ENCODE assay signal across 8 mouse cellular contexts in the genomic region with DNA sequence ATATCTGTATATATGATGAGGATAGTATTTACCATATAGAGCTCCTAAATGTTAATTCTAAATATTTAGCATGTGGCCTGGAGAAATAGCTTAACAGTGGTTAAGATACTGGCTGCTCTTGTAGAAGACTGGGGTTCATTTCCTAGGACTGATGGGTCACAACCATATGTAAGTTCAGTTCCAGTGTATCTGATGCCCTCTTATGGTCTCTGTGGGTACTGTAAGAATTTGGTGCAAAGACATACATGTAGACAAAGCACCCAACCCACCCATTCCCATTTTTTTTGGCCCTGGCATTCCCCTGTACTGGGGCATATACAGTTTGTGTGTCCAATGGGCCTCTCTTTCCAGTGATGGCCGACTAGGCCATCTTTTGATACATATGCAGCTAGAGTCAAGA. TPM values are rescaled to one million over a fixed set of nuclear protein-coding genes. Genes with fewer than 3 reads are reported as not detected.
DNase-seq lines count a peak whose midpoint lies in the region; ATAC-seq and TF ChIP-seq lines count a peak whose summit lies in the region.
"Not testable (repeated sequence)": the region's sequence is repeated elsewhere in the genome, so short reads cannot be mapped to it uniquely, and the experiment has no call there.

No protein-coding gene starts in this region.

- peak; percentile 76 for ATAC-seq in Patski
- ATAC-seq in forebrain, postnatal 0 days: peak; percentile 59; the same call in 1 of the 2 replicates
- ATAC-seq in hindbrain, postnatal 0 days: 0 out of 2 replicates have a peak, but pooled peaks have one; percentile 38

- in situ Hi-C loops in Patski (cut with MboI; ENCODE audit: low pct_unique_long_range_greater_than_20kb): not testable (repeated sequence)

- WGBS in forebrain, postnatal 0 days: no CpG with 5 or more reads among the region's 1 CpGs
- no CpG with 5 or more reads among the region's 1 CpGs for WGBS in hindbrain, postnatal 0 days

- TF ChIP-seq CTCF in Patski (IDR thresholded peaks at IDR 0.05): peak; percentile 57
- TF ChIP-seq CTCF in forebrain, postnatal 0 days (IDR thresholded peaks at IDR 0.05; ENCODE audit: low read depth): peak; percentile 56
- peak; percentile 64 for TF ChIP-seq CTCF in hindbrain, postnatal 0 days (IDR thresholded peaks at IDR 0.05; ENCODE audit: low read depth)

- H3K27me3 ChIP-seq in Patski; forebrain, postnatal 0 days (ENCODE audit: insufficient read depth, low read length); hindbrain, postnatal 0 days (ENCODE audit: insufficient read depth, low read length): not testable (repeated sequence)

- not testable (repeated sequence) for H3K4me1 ChIP-seq in forebrain, postnatal 0 days (ENCODE audit: insufficient read depth); hindbrain, postnatal 0 days (ENCODE audit: insufficient read depth, low read length)

- DNase-seq in 3T3-L1 (ENCODE audit: low read depth, low spot score) (peak; percentile 79), Patski (ENCODE audit: low read depth, low spot score) (peak; percentile 9)
- DNase-seq in cerebellum, adult 9-10 months: peak; percentile 62
- DNase-seq in forebrain, postnatal 0 days: peak; percentile 42
- peak; percentile 60 for DNase-seq in hindbrain, postnatal 0 days (ENCODE audit: low spot score)
- peak; percentile 8 to 17 for DNase-seq in layer of hippocampus, postnatal 10 days (ENCODE audit: low spot score in 2 of 2)
- peak; percentile 54 for DNase-seq in mesoderm, embryonic 11.5 days (ENCODE audit: low read depth, low spot score)
- peak; percentile 73 for DNase-seq in retina, postnatal 1 day

- not testable (repeated sequence) for H3K27ac ChIP-seq in forebrain, postnatal 0 days (ENCODE audit: low read depth, low read length); hindbrain, postnatal 0 days

- H3K9me3 ChIP-seq in forebrain, postnatal 0 days (ENCODE audit: low read length); hindbrain, postnatal 0 days (ENCODE audit: low read length): not testable (repeated sequence)

- H3K36me3 ChIP-seq in forebrain, postnatal 0 days (ENCODE audit: insufficient read depth); hindbrain, postnatal 0 days (ENCODE audit: insufficient read depth, low read length): not testable (repeated sequence)

- CTCF ChIA-PET in Patski (lab: Charles Lee): interaction anchor here (0.8 to 1.5 kb wide), 7 partner anchors 10 to 707 kb away, joined by 3 to 6 read pairs (median 3); partner anchors contain the start of gene Hibch

- not testable (repeated sequence) for H3K4me2 ChIP-seq in forebrain, postnatal 0 days (ENCODE audit: low read depth); hindbrain, postnatal 0 days (ENCODE audit: low read depth, low read length)

- not testable (repeated sequence) for H3K9ac ChIP-seq in forebrain, postnatal 0 days; hindbrain, postnatal 0 days (replicated peaks; ENCODE audit: low read length)

- H3K4me3 ChIP-seq in forebrain, postnatal 0 days (ENCODE audit: low read depth, low read length); hindbrain, postnatal 0 days (ENCODE audit: low read length): not testable (repeated sequence)

- POLR2A ChIA-PET in Patski (lab: Charles Lee): interaction anchor here (0.6 kb wide), 1 partner anchor 60 kb away, joined by 5 read pairs; no protein-coding TSS in a partner anchor

RNA-seq across cellular contexts. Expression of gene Hibch, which starts 9.3 kb away (rescaled TPM):
- polyA plus RNA-seq in Patski (2021): 40.1 TPM
- total RNA-seq in forebrain, postnatal 0 days (2014; rRNA removed): 9.9 and 12.8 TPM in 2 replicates
- 15.2 and 15.4 TPM in 2 replicates for polyA plus RNA-seq in forebrain, postnatal 0 days (2015; fragmentation: Nextera tagmentation; extraction: Ambion mirVana)
- 17.0 and 18.0 TPM in 2 replicates for total RNA-seq in hindbrain, postnatal 0 days (2014; rRNA removed)
- 20.9 and 22.9 TPM in 2 replicates for polyA plus RNA-seq in hindbrain, postnatal 0 days (2015; fragmentation: Nextera tagmentation; extraction: Ambion mirVana)
- 10 to 100 TPM; 14.4 to 18.2 TPM for total RNA-seq in layer of hippocampus, postnatal 10 days (2021)

RNA-seq across cellular contexts. Expression of gene Inpp1, which starts 36.5 kb away (rescaled TPM):
- 24.3 TPM for polyA plus RNA-seq in Patski (2021)
- total RNA-seq in forebrain, postnatal 0 days (2014; rRNA removed): 38.5 and 38.6 TPM in 2 replicates
- 30.1 and 38.1 TPM in 2 replicates for polyA plus RNA-seq in forebrain, postnatal 0 days (2015; fragmentation: Nextera tagmentation; extraction: Ambion mirVana)
- total RNA-seq in hindbrain, postnatal 0 days (2014; rRNA removed): 26.6 and 41.7 TPM in 2 replicates
- 39.2 and 44.0 TPM in 2 replicates for polyA plus RNA-seq in hindbrain, postnatal 0 days (2015; fragmentation: Nextera tagmentation; extraction: Ambion mirVana)
- 10 to 100 TPM; 43.9 to 46.0 TPM for total RNA-seq in layer of hippocampus, postnatal 10 days (2021)

Comparison
In these comparisons a context has a peak if more than half of its experiments do, and no peak if none do; other contexts are left out.
1. DNase-seq: peak in every context shown above with its lines; median percentile 79 in 3T3-L1; 73 in retina, postnatal 1 day; 62 in cerebellum, adult 9-10 months; 60 in hindbrain, postnatal 0 days; 54 in mesoderm, embryonic 11.5 days; 42 in forebrain, postnatal 0 days; 12 in layer of hippocampus, postnatal 10 days; 9 in Patski.